Mouse (Mus musculus): ENCODE data around the gene Syt12.

DNA sequence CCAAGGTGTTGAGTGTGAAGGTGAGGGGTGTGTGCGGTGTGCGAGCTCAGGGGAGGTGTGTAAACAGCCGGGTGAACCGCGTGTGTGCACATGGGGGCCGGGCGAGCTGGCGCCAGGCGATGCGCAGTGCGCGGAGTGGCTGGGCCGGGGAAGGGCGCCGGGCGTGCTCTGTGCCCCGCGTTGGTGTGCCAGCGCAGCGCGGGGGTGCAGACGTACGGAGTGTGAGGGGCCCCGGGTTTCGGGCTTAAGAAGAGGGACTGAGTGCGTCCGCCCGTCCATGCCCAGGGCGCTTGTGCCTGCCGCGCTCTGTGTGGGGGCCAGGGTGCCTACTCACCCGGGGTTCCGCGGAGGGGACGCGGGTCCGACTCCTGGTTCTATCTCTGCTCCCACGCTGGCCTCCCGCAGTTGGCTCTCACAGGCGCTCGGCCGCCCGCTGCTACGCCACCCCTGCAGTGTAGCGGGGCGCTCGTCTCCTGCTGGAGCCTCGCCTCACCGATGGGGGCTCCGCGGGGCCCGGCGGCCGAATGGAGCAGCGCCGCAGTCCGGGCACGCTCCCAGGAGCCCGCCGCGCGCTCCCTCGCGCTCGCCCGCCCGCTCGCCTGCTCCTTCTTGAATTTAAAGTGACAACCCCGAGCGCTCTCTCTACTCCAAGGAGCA lies 518 bp downstream of the Syt12 start:
- TF ChIP-seq CTCF (IDR thresholded peaks at IDR 0.05; ENCODE audit: low read depth, low read length) (no peak), GATA1 (IDR thresholded peaks at IDR 0.05; ENCODE audit: borderline replicate concordance, low read length) (no peak), GATA2 (IDR thresholded peaks at IDR 0.05; ENCODE audit: borderline replicate concordance, low read depth, low read length) (no peak)

Data from G1E (cell line).